Mouse (Mus musculus) bone marrow, adult 2 months (tissue): ENCODE results near the gene Bicral. TPM values are rescaled to one million over a fixed set of nuclear protein-coding genes. Genes with fewer than 3 reads are reported as not detected.
A peak's percentile ranks its signal among the peaks of the same experiment; 100 is the strongest.
"Not testable (repeated sequence)": the region's sequence is repeated elsewhere in the genome, so short reads cannot be mapped to it uniquely, and the experiment has no call there.

Experiments used
- H3K27ac ChIP-seq: fragments of 200-500 bp; 2 replicates; pipeline ENCODE4 v1.5.1; 2012; ENCODE audit warnings: low read depth, mild to moderate bottlenecking, control low read depth, inconsistent platforms, low read length; ENCODE audit not compliant: control insufficient read depth, poor library complexity, insufficient read depth
- H3K4me1 ChIP-seq: fragments of 200-500 bp; 2 replicates; pipeline ENCODE4 v1.6.1; 2011; ENCODE audit warnings: low read length; ENCODE audit not compliant: control insufficient read depth, insufficient read depth
- H3K4me3 ChIP-seq: fragments of 200-500 bp; replicated peaks from 2 replicates; pipeline ENCODE3; 2011; ENCODE audit warnings: mild to moderate bottlenecking, low read depth, low read length, control low read depth; ENCODE audit not compliant: control insufficient read depth
- CTCF ChIP-seq: fragments of 200-500 bp; IDR thresholded peaks from 2 replicates; pipeline ENCODE4 v1.5.1; 2011; ENCODE audit warnings: low read length, control low read depth; ENCODE audit not compliant: control insufficient read depth, insufficient read depth
- POLR2A ChIP-seq: fragments of 200-500 bp; IDR thresholded peaks from 2 replicates; pipeline ENCODE4 v1.6.1; 2011; ENCODE audit warnings: low read depth, mild to moderate bottlenecking, control low read depth, low read length, borderline replicate concordance; ENCODE audit not compliant: control insufficient read depth
- WGBS: fragments of 180-500 bp; shearing (Covaris S2); methylation state at CpG from one replicate; pipeline ENCODE4 v1.1.7; 2018; 5-methylcytosine and 5-hydroxymethylcytosine counted together
- polyA plus RNA-seq: library from polyadenylated mRNA; stranded (reverse); fragments of >200 nt; gene quantifications from 2 replicates; pipeline ENCODE4 v1.2.4, GENCODE M21; 2011; ENCODE audit warnings: low replicate concordance; ENCODE audit not compliant: missing spikeins, insufficient read depth, insufficient read length

The Bicral gene
- polyA plus RNA-seq, 1 experiment: 16.0 TPM

- no peaks in the 10 kb centered on the region for H3K4me1 ChIP-seq
- 4% methylated on average over 5 of the region's 5 CpGs for WGBS
- no peak for TF ChIP-seq CTCF
- TF ChIP-seq POLR2A: no peak
- peak overlapping the region; percentile 93 for H3K4me3 ChIP-seq
- no peak overlapping the region for H3K27ac ChIP-seq
Measured at GRCm38 (mm10) chr17:46772038-46772403, 86.3 kb downstream of the Bicral start.

- no peak for TF ChIP-seq POLR2A
- no peak for TF ChIP-seq CTCF
- no peaks in the 10 kb centered on the region for H3K4me1 ChIP-seq
- no peak overlapping the region for H3K4me3 ChIP-seq
- no peak overlapping the region for H3K27ac ChIP-seq
- WGBS: 74% methylated on average over 17 of the region's 17 CpGs
Measured at GRCm38 (mm10) chr17:46771616-46772015, 86.7 kb downstream of the Bicral start.

GRCm38 (mm10) chr17:46771025-46771424 lies 87.3 kb downstream of the Bicral start:
- H3K4me3 ChIP-seq: no peak overlapping the region
- H3K27ac ChIP-seq: no peak overlapping the region
- no peaks in the 10 kb centered on the region for H3K4me1 ChIP-seq
- no peak for TF ChIP-seq POLR2A
- no peak for TF ChIP-seq CTCF
- 75% methylated on average over 4 of the region's 4 CpGs for WGBS

GRCm38 (mm10) chr17:46770546-46770945 lies 87.7 kb downstream of the Bicral start:
- Histone ChIP-seq H3K4me3 (no peak overlapping the region), H3K4me1 (no peaks in the 10 kb centered on the region), H3K27ac (no peak overlapping the region)
- 87% methylated on average over 11 of the region's 11 CpGs for WGBS
- no peak for TF ChIP-seq POLR2A
- no peak for TF ChIP-seq CTCF

- no peak overlapping the region for H3K27ac ChIP-seq
Measured at GRCm38 (mm10) chr17:46767868-46768267, 90.4 kb downstream of the Bicral start.

GRCm38 (mm10) chr17:46764916-46765315 lies 93.4 kb downstream of the Bicral start:
- WGBS: 76% methylated on average over 9 of the region's 9 CpGs
- not testable (repeated sequence) for H3K4me1 ChIP-seq, H3K27ac ChIP-seq

More at GRCm38 (mm10) chr17:46767868-46768267, 90.4 kb downstream of the Bicral start:
- no peak for TF ChIP-seq CTCF
- no peak for TF ChIP-seq POLR2A
- WGBS: 29% methylated on average over 8 of the region's 8 CpGs
- H3K4me1 ChIP-seq: no peaks in the 10 kb centered on the region
- H3K4me3 ChIP-seq: no peak overlapping the region

GRCm38 (mm10) chr17:46763544-46763943 lies 94.7 kb downstream of the Bicral start, which contains the start of gene Ptcra:
TSS of gene Ptcra (minus strand) at chr17:46763712.
- no peak for TF ChIP-seq CTCF
- no peak for TF ChIP-seq POLR2A
- WGBS: 70% methylated on average over 2 of the region's 2 CpGs
- Histone ChIP-seq H3K4me1 (no peaks in the 10 kb centered on the region), H3K27ac (no peak within 1 kb of the TSS), H3K4me3 (no peak within 1 kb of the TSS)

More at GRCm38 (mm10) chr17:46764916-46765315, 93.4 kb downstream of the Bicral start:
- not testable (repeated sequence) for H3K4me3 ChIP-seq

- TF ChIP-seq POLR2A (no peak), CTCF (no peak)
- 81% methylated on average over 12 of the region's 12 CpGs for WGBS
- H3K27ac ChIP-seq: no peak overlapping the region
- H3K4me1 ChIP-seq: no peaks in the 10 kb centered on the region
- H3K4me3 ChIP-seq: no peak overlapping the region
Measured at GRCm38 (mm10) chr17:46758753-46759152, 99.5 kb downstream of the Bicral start.

GRCm38 (mm10) chr17:46751794-46752556 lies 106.3 kb downstream of the Bicral start, which contains the start of gene Cnpy3:
TSS of gene Cnpy3 (minus strand) at chr17:46752214.
- Histone ChIP-seq H3K4me3 (peak within 1 kb of the TSS; percentile 91), H3K27ac (peak within 1 kb of the TSS; percentile 89), H3K4me1 (no peaks in the 10 kb centered on the region; the same call in 1 of the 2 replicates)
- under 1% methylated on average over 58 of the region's 58 CpGs for WGBS
- peak; percentile 80; the same call in 1 of the 2 replicates for TF ChIP-seq POLR2A
- 0 out of 2 replicates have a peak, but pooled peaks have one; percentile 2 for TF ChIP-seq CTCF
